Mouse (Mus musculus) forebrain, embryonic 11.5 days (tissue): ENCODE results near the gene Nfam1. TPM values are rescaled to one million over a fixed set of nuclear protein-coding genes. Genes with fewer than 3 reads are reported as not detected.

Experiments used
- ATAC-seq: fragments of 200-750 bp; cut with Nextera tagmentation; replicated peaks from 2 replicates; pipeline ENCODE4 v1.8.0; 2017; ENCODE audit warnings: moderate TSS enrichment; ENCODE audit not compliant: low FRiP score
- DNase-seq: peaks from one replicate; pipeline ENCODE4 v3.0.0-alpha.2; 2017; ENCODE audit warnings: low spot score
- H3K27ac ChIP-seq: fragments of 300-500 bp; sonication (generic); 2 replicates; pipeline ENCODE4 v1.5.1; 2014; ENCODE audit warnings: low read depth, low read length
- H3K27me3 ChIP-seq: fragments of 300-500 bp; sonication (generic); 2 replicates; pipeline ENCODE4 v1.6.1; 2014; ENCODE audit warnings: mild to moderate bottlenecking, low read length, mixed read lengths; ENCODE audit not compliant: control insufficient read depth, insufficient read depth
- H3K36me3 ChIP-seq: fragments of 300-500 bp; sonication (generic); 2 replicates; pipeline ENCODE4 v1.6.1; 2014; ENCODE audit warnings: mild to moderate bottlenecking, low read length, moderate library complexity, mixed read lengths; ENCODE audit not compliant: control insufficient read depth, insufficient read depth
- H3K4me1 ChIP-seq: fragments of 300-500 bp; sonication (generic); replicated peaks from 2 replicates; pipeline ENCODE4 v1.6.1; 2014; ENCODE audit warnings: low read length, mixed read lengths; ENCODE audit not compliant: control insufficient read depth, insufficient read depth
- H3K4me2 ChIP-seq: fragments of 300-500 bp; sonication (generic); 2 replicates; pipeline ENCODE4 v1.6.1; 2014; ENCODE audit warnings: low read depth, mild to moderate bottlenecking, low read length, moderate library complexity, mixed read lengths; ENCODE audit not compliant: severe bottlenecking
- H3K4me3 ChIP-seq: fragments of 300-500 bp; sonication (generic); 2 replicates; pipeline ENCODE4 v1.5.1; 2014; ENCODE audit warnings: low read depth, low read length
- H3K9ac ChIP-seq: fragments of 300-500 bp; sonication (generic); 2 replicates; pipeline ENCODE4 v1.6.1; 2014; ENCODE audit warnings: low read length
- H3K9me3 ChIP-seq: fragments of 300-500 bp; sonication (generic); 2 replicates; pipeline ENCODE4 v1.6.1; 2016; ENCODE audit warnings: low read length, mixed read lengths; ENCODE audit not compliant: control insufficient read depth
- WGBS: fragments of 180-500 bp; shearing (Covaris S2); extraction: QIAGEN DNeasy Blood & Tissue Kit; methylation state at CpG from one replicate; pipeline ENCODE4 v1.1.7; 2014; 5-methylcytosine and 5-hydroxymethylcytosine counted together
- polyA plus RNA-seq: library from polyadenylated mRNA; unstranded; fragments of >200 nt; fragmentation: Nextera tagmentation; extraction: Ambion mirVana; gene quantifications from 2 replicates; pipeline ENCODE4 v1.2.1, GENCODE M21; 2014

Nfam1 gene
- polyA plus RNA-seq, 1 experiment from 2014 or later = 1.7 TPM

DNA sequence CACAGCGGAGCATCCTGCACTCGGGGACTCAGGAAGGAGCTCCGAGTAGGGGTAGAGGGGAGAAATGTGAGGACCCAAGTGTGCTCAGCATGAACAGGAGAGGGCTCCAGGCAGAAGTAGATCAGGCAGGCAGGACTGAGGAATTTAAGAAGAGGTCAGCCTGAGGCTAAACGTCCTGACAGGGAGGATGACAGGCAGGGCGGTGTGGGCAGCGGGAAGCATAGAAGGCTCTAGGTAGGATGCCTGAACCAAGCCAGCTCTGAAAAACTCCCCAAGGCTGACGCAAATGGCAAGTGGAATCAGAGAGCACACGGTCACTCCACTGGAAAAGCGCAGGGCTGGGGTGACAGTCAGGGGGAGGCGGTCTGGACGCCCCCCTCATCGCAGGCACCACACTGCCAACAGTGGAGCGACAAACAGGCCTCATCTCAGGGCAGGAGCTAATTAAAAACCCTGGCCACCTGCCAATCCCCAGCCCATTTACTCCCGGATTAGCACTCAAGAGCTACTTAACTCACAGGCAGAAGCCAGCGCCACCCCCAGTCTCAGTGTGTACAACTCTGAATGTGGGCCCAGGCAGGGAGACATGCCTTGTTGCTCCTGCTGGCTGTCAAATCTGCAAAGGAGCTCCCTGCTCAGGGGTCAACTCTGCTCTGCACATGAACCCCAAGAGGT, 22.0 kb downstream of the Nfam1 start:
- no peaks in the 10 kb centered on the region for H3K36me3 ChIP-seq
- H3K9ac ChIP-seq = peak overlapping the region; percentile 37; the same call in 1 of the 2 replicates
- H3K4me2 ChIP-seq = peak overlapping the region; percentile 18; the same call in 1 of the 2 replicates
- WGBS = 8% methylated on average over 15 of the region's 15 CpGs
- H3K9me3 ChIP-seq = no peaks in the 10 kb centered on the region
- peaks cover 14% of the 10 kb centered on the region for H3K27me3 ChIP-seq
- DNase-seq (peak; percentile 93), ATAC-seq (peak; percentile 88)
- H3K4me1 ChIP-seq = peaks cover 12% of the 10 kb centered on the region
- H3K4me3 ChIP-seq = no peak overlapping the region
- H3K27ac ChIP-seq = no peak overlapping the region

GRCm38 (mm10) chr15:83010423-83010822, 22.7 kb downstream of the Nfam1 start:
- Histone ChIP-seq H3K4me1 (peaks cover 12% of the 10 kb centered on the region), H3K9ac (no peak overlapping the region), H3K4me3 (no peak overlapping the region), H3K27me3 (peaks cover 14% of the 10 kb centered on the region), H3K27ac (no peak overlapping the region), H3K36me3 (no peaks in the 10 kb centered on the region), H3K9me3 (no peaks in the 10 kb centered on the region), H3K4me2 (peak overlapping the region; percentile 18; the same call in 1 of the 2 replicates)
- 7% methylated on average over 8 of the region's 8 CpGs for WGBS
- no peak for ATAC-seq
- DNase-seq = no peak

DNA sequence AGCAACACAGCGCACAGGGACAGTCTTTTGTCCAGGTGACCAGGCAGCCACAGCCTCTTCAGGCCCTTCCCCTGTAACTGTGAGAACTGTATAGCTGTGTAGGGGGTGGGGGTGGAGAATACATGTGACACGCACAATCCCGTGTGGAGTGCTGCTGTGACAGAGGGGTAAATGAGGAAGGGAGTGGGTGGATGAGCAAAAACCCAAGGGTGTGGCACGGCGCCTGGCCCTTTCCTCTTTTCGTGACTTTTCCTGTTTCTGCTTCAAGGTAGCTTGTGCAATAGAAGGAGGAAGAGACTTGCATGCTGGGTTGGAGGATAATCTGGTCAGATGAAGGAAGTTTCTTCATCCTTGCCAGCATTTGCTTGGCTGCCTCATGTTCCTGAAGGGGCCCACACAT, 23.6 kb downstream of the Nfam1 start:
- 91% methylated on average over 6 of the region's 6 CpGs for WGBS
- DNase-seq (no peak), ATAC-seq (no peak)
- no peak overlapping the region for H3K4me3 ChIP-seq
- no peak overlapping the region for H3K9ac ChIP-seq
- peaks cover 12% of the 10 kb centered on the region for H3K4me1 ChIP-seq
- H3K27ac ChIP-seq = no peak overlapping the region
- no peaks in the 10 kb centered on the region for H3K36me3 ChIP-seq
- no peak overlapping the region for H3K4me2 ChIP-seq
- H3K27me3 ChIP-seq = peaks cover 10% of the 10 kb centered on the region
- H3K9me3 ChIP-seq = no peaks in the 10 kb centered on the region

DNA sequence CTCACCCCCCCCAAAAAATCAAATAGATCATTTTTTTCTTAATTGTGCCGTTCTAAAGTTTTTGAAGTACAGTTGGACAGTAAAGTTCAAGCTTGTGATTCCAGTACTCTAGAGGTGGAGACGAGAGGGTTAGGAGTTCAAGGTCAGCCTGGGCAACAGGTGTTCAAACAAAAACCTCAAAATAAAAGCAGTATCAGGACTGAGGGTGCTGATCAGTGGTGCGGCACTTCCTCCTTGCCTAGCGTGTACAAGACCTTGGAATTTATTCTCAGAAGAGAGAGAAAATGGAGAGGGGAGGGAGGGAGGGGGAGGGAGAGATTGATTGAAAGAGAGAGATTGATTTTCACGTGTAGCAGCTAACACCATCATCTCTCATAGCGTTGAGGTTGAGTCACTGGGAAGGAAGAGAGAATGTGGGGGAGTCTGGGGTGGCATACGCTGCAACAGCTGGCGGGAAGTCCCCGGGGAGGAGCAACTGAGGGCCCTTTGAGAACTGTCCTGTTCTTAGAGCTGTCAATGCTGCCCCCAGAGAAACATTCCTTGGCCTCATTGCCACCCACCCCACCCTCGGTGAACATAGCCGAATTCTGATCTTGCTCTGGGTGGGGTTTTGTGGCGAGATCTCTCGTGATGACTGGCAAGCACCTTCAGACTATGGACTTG, 24.2 kb downstream of the Nfam1 start:
- H3K27me3 ChIP-seq = peaks cover 10% of the 10 kb centered on the region

GRCm38 (mm10) chr15:83007346-83007920, 25.7 kb downstream of the Nfam1 start:
- ATAC-seq (no peak), DNase-seq (no peak)
- no peak overlapping the region for H3K4me3 ChIP-seq
- H3K27me3 ChIP-seq = peaks cover 6% of the 10 kb centered on the region
- no peak overlapping the region for H3K9ac ChIP-seq
- no peak overlapping the region for H3K27ac ChIP-seq
- H3K36me3 ChIP-seq = no peaks in the 10 kb centered on the region
- 58% methylated on average over 15 of the region's 15 CpGs for WGBS
- H3K4me2 ChIP-seq = no peak overlapping the region
- peaks cover 12% of the 10 kb centered on the region for H3K4me1 ChIP-seq
- no peaks in the 10 kb centered on the region for H3K9me3 ChIP-seq

More for the DNA sequence above, 24.2 kb downstream of the Nfam1 start:
- Histone ChIP-seq H3K4me1 (peaks cover 12% of the 10 kb centered on the region), H3K36me3 (no peaks in the 10 kb centered on the region), H3K4me3 (no peak overlapping the region), H3K27ac (no peak overlapping the region), H3K9ac (no peak overlapping the region), H3K9me3 (no peaks in the 10 kb centered on the region), H3K4me2 (no peak overlapping the region)
- ATAC-seq (no peak), DNase-seq (no peak)
- 81% methylated on average over 13 of the region's 13 CpGs for WGBS

DNA sequence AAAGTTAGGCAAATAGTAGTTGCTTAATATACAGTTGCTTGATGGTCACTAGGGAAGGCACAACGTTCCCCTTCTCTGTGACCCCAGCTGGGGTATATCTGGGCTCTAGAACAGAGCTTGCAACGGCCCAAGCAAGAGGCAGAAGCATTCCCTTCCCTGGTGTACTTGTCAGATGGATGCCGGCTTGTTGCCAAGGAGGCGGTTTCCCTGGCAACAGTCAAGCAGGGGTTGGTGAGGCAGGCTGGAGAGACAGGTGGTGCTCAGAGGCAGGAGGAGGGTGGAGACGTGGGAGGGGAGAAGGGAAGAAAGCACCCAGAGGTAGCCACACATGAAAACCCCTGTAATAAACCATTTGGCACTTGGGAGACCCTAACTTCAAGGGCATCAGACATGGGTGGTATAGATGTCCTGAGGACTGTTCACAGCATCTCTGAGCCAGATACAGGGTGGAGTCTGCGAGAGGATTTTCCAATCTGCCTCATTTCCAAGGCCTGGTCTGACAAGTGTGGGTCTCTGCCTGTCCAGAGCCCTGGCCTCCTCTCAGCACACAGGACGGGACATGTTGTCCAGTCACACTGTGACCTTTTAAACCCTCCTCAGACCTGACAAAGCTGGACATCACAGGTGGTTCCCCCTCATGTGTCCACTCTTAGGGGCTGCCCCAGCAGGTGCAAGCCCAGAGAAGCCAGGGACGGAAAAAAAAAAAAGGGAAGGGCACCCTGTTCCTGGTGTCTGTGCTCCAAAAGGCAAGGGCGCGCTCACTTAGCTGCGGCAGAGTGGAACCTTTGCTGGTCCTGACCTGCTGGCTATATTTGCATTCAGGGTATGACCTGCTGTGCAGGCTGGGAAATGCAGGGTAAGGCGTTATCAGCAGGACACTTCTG, 30.2 kb downstream of the Nfam1 start:
- Histone ChIP-seq H3K27me3 (peaks cover 2% of the 10 kb centered on the region; the same call in 1 of the 2 replicates), H3K36me3 (no peaks in the 10 kb centered on the region), H3K4me1 (no peaks in the 10 kb centered on the region; the same call in 1 of the 2 replicates), H3K4me2 (no peak overlapping the region), H3K27ac (no peak overlapping the region), H3K4me3 (no peak overlapping the region), H3K9me3 (no peaks in the 10 kb centered on the region), H3K9ac (no peak overlapping the region)
- ATAC-seq (peak; percentile 80), DNase-seq (peak; percentile 79)
- WGBS = 37% methylated on average over 12 of the region's 12 CpGs

- H3K4me1 ChIP-seq = peaks cover 7% of the 10 kb centered on the region; the same call in 1 of the 2 replicates
- H3K4me2 ChIP-seq = no peak overlapping the region
- 88% methylated on average over 6 of the region's 6 CpGs for WGBS
- H3K27me3 ChIP-seq = no peaks in the 10 kb centered on the region; the same call in none of the 2 replicates
- no peak overlapping the region for H3K4me3 ChIP-seq
- H3K9ac ChIP-seq = no peak overlapping the region
- DNase-seq (no peak), ATAC-seq (no peak)
- H3K36me3 ChIP-seq = no peaks in the 10 kb centered on the region
- no peak overlapping the region for H3K27ac ChIP-seq
- H3K9me3 ChIP-seq = no peaks in the 10 kb centered on the region
Measured at GRCm38 (mm10) chr15:82998811-82999221, 34.3 kb downstream of the Nfam1 start.

DNA sequence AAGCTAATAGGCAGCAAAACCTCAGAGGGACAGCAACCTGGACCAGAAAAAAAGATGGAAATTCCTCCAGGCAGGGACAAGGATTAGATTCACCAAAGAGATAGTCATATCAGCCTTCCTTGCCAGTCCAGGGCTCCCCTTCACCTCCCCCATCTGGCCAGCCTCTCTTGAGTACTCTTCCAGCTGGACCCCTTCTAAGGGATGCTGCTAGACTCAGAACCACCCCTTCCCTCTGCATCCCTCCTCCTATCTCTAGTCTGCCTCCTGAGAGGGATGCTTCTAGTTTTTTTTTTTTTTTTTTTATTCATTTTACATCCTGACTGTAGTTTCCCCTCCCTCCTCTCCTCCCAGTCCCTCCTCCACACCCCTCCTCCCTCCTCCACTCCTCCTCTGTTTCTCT, 36.7 kb downstream of the Nfam1 start:
- ATAC-seq (no peak), DNase-seq (no peak)
- H3K9me3 ChIP-seq = no peaks in the 10 kb centered on the region
- no peak overlapping the region for H3K4me2 ChIP-seq
- no peak overlapping the region for H3K4me3 ChIP-seq
- H3K4me1 ChIP-seq = peaks cover 7% of the 10 kb centered on the region; the same call in 1 of the 2 replicates
- no peaks in the 10 kb centered on the region for H3K36me3 ChIP-seq
- H3K27ac ChIP-seq = no peak overlapping the region
- no peak overlapping the region for H3K9ac ChIP-seq
- no peaks in the 10 kb centered on the region; the same call in none of the 2 replicates for H3K27me3 ChIP-seq
